Mouse (Mus musculus) stomach, postnatal 0 days (tissue): ENCODE measurements around the gene Vrtn. TPM values are rescaled to one million over a fixed set of nuclear protein-coding genes. Genes with fewer than 3 reads are reported as not detected.

Experiments
- ATAC-seq: fragments of 200-750 bp; cut with Nextera tagmentation; 2 replicates; pipeline ENCODE4 v1.8.0; 2017; ENCODE audit not compliant: low FRiP score, low TSS enrichment
- DNase-seq: peaks from one replicate; pipeline ENCODE4 v3.0.0-alpha.2; 2016; ENCODE audit warnings: low spot score
- H3K27ac ChIP-seq: fragments of 300-500 bp; sonication (generic); replicated peaks from 2 replicates; pipeline ENCODE4 v1.5.1; 2014; ENCODE audit warnings: mild to moderate bottlenecking, control low read depth
- H3K27me3 ChIP-seq: fragments of 300-500 bp; sonication (generic); 2 replicates; pipeline ENCODE4 v1.6.1; 2014; ENCODE audit warnings: low read length; ENCODE audit not compliant: control insufficient read depth, insufficient read depth
- H3K36me3 ChIP-seq: fragments of 300-500 bp; sonication (generic); 2 replicates; pipeline ENCODE4 v1.6.1; 2014; ENCODE audit warnings: low read length, mixed read lengths; ENCODE audit not compliant: control insufficient read depth, insufficient read depth
- H3K4me1 ChIP-seq: fragments of 300-500 bp; sonication (generic); replicated peaks from 2 replicates; pipeline ENCODE4 v1.6.1; 2014; ENCODE audit warnings: antibody characterized with exemption; ENCODE audit not compliant: control insufficient read depth, insufficient read depth
- H3K4me2 ChIP-seq: fragments of 300-500 bp; sonication (generic); replicated peaks from 2 replicates; pipeline ENCODE4 v1.6.1; 2014; ENCODE audit warnings: low read depth, mild to moderate bottlenecking, control low read depth, moderate library complexity
- H3K4me3 ChIP-seq: fragments of 300-500 bp; sonication (generic); 2 replicates; pipeline ENCODE4 v1.5.1; 2014; ENCODE audit warnings: low read depth, low read length, control low read depth
- H3K9ac ChIP-seq: fragments of 300-500 bp; sonication (generic); 2 replicates; pipeline ENCODE4 v1.6.1; 2014; ENCODE audit warnings: mild to moderate bottlenecking, low read length, control low read depth, mixed read lengths
- H3K9me3 ChIP-seq: fragments of 300-500 bp; sonication (generic); 2 replicates; pipeline ENCODE4 v1.6.1; 2016; ENCODE audit warnings: low read length; ENCODE audit not compliant: control insufficient read depth
- CTCF ChIP-seq: IDR thresholded peaks from 2 replicates; pipeline ENCODE4 v1.5.1; 2016; ENCODE audit warnings: antibody characterized with exemption, low read depth, mild to moderate bottlenecking, moderate library complexity
- EP300 ChIP-seq: optimal IDR thresholded peaks from 2 replicates; pipeline ENCODE3; 2016; ENCODE audit warnings: antibody characterized with exemption
- WGBS: fragments of 180-500 bp; shearing (Covaris S2); extraction: QIAGEN DNeasy Blood & Tissue Kit; methylation state at CpG from one replicate; pipeline ENCODE4 v1.1.7; 2014; 5-methylcytosine and 5-hydroxymethylcytosine counted together
- polyA plus RNA-seq: library from polyadenylated mRNA; unstranded; fragments of >200 nt; fragmentation: Nextera tagmentation; extraction: Ambion mirVana; gene quantifications from 2 replicates; pipeline ENCODE4 v1.2.1, GENCODE M21; 2015

The Vrtn gene
- polyA plus RNA-seq, 1 experiment from 2014 or later = not detected

DNA sequence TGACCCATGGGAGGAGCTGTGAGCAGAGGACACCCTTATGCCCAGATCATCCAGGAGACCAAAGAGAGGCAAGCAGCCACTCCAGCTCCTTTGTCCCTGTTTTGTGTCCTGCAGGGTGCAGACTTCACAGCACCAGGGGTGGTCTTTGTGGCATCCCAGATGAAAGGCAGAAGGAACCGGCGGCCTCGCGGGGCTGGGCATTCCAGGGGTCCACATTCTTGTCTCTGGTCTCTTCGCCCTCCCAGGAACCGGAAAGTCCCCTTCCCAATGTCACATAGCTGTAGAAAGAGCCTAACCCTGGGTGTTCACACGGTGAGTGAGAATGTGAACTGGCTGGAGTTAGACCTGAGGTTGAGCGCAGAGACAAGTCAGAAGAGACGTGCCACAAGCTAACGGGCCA, 30.8 kb downstream of the Vrtn start:
- H3K4me2 ChIP-seq = no peak overlapping the region
- H3K36me3 ChIP-seq = no peaks in the 10 kb centered on the region
- TF ChIP-seq EP300 (no peak), CTCF (no peak)
- DNase-seq = no peak
- WGBS = 13% methylated on average over 10 of the region's 10 CpGs
- H3K27me3 ChIP-seq = no peaks in the 10 kb centered on the region
- no peaks in the 10 kb centered on the region for H3K9me3 ChIP-seq
- H3K9ac ChIP-seq = no peak overlapping the region
- H3K27ac ChIP-seq = no peak overlapping the region
- H3K4me3 ChIP-seq = no peak overlapping the region
- no peak for ATAC-seq
- H3K4me1 ChIP-seq = no peaks in the 10 kb centered on the region

DNA sequence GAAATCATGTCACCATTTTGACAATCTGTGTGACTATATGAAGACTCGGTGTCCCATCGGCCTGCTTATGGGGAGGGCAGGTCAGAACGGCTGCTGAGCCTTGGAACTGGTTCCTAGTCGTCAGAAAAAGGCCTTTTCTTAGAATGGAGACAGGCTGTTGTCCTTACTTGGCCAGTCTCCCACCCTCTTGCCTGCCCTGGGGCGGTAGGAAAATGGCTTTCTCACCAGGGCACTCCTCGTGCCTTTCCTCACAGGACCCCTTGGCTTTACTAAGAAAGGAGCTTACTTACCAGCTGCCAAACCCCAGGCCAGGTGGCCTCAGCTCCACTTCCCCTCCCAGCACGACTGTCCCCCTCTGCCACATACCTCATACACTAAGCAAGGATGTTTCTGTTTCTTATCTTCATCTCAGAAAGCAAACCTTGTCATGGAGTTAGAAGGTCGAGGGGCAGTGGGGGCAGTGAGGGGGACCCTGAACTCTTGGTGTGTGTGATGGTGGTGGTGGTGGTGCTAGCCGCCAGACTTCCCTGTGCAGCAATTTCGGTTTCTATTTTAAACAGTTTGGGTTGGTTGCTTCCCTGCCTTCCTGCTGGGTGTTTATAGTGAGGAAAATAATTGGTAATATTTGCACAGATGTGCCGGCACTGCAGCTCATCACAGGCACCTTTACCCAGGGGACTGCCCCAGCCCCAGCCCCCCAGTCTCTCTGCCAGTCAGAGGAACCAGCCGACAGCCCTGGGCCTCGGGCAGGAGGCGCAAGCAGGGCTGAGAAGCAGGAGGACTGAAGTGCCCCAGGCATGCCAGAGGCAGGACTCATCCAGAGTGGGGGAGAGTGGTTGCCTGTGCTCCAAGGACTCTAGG, 34.1 kb downstream of the Vrtn start:
- Histone ChIP-seq H3K9me3 (no peaks in the 10 kb centered on the region), H3K4me1 (no peaks in the 10 kb centered on the region), H3K27me3 (no peaks in the 10 kb centered on the region), H3K9ac (no peak overlapping the region), H3K36me3 (no peaks in the 10 kb centered on the region), H3K4me2 (no peak overlapping the region), H3K4me3 (no peak overlapping the region), H3K27ac (no peak overlapping the region)
- DNase-seq = no peak
- 29% methylated on average over 14 of the region's 14 CpGs for WGBS
- no peak for ATAC-seq
- TF ChIP-seq EP300 (no peak), CTCF (no peak)

DNA sequence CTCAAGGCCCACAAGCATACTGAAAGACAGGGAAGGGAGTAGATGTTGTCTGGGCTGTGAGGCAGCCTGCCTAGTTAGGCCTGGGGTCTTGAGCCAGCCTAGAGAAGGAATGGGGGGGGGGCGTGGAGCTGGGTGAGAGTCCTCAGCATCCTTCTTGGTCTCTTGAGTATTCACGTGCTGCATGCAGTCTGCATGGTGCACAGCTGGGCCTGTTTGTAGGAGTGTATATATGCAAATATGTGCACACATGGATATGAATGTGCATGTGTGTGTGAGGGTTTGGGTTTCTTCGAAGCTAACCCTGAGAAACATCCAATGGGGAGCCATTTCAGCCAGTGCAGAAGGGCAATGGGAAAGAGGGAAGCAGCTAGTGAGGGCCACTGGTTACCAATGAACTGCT, 35.2 kb downstream of the Vrtn start:
- ATAC-seq = no peak
- 74% methylated on average over 3 of the region's 3 CpGs for WGBS
- Histone ChIP-seq H3K36me3 (no peaks in the 10 kb centered on the region), H3K9ac (no peak overlapping the region), H3K27me3 (no peaks in the 10 kb centered on the region), H3K4me1 (no peaks in the 10 kb centered on the region), H3K4me2 (no peak overlapping the region), H3K27ac (no peak overlapping the region), H3K9me3 (no peaks in the 10 kb centered on the region), H3K4me3 (no peak overlapping the region)
- no peak for DNase-seq
- no peak for TF ChIP-seq CTCF
- no peak for TF ChIP-seq EP300

DNA sequence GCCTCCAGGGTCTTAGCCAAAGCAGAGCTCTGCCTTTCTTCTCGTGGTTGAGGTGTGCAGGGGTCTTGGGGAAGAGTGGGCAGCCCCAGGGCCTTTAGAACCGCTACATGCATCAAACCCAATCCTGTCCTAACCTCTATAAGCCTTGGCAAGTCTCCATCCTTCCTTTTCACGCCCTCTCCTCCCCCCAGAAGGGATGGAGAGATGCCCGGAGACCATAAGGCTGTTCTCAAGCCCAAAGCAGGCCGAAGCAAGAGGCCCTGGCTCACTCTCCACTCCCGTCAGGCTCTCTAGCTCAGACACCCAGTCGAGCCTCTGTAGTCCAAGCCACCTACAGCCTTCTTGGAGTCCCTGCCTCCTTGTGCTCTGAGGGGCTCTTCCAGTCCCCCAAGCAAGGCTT, 43.8 kb downstream of the Vrtn start:
- Histone ChIP-seq H3K4me2 (no peak overlapping the region), H3K4me1 (no peaks in the 10 kb centered on the region), H3K9ac (no peak overlapping the region), H3K27ac (no peak overlapping the region), H3K36me3 (no peaks in the 10 kb centered on the region), H3K27me3 (no peaks in the 10 kb centered on the region), H3K4me3 (no peak overlapping the region), H3K9me3 (no peaks in the 10 kb centered on the region)
- WGBS = 58% methylated on average over 7 of the region's 7 CpGs
- no peak for DNase-seq
- no peak for ATAC-seq
- no peak for TF ChIP-seq CTCF
- TF ChIP-seq EP300 = no peak

DNA sequence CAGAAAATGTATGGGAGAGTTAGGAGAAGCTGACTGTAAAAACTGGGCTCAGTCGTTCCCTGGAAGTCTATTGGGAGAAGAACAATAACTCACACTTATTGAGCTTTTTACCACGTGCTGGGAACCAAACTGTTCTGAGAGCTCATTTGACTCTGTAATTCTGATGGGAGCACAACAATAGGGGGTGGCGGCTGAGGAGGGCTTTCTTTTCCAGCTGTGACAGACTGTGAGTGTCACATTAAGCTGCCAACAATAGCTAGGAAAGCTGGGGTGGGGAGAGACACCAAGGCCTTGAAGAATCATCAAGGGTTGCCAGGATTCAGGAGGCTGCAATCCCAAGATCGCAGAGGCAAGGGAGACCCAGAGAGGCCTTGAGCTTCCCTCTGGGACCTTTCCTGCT, 45.4 kb downstream of the Vrtn start:
- DNase-seq = no peak
- no peaks in the 10 kb centered on the region for H3K36me3 ChIP-seq
- 45% methylated on average over 4 of the region's 4 CpGs for WGBS
- H3K27ac ChIP-seq = no peak overlapping the region
- H3K9me3 ChIP-seq = no peaks in the 10 kb centered on the region
- H3K4me3 ChIP-seq = no peak overlapping the region
- no peak for TF ChIP-seq EP300
- TF ChIP-seq CTCF = no peak
- no peaks in the 10 kb centered on the region for H3K27me3 ChIP-seq
- no peaks in the 10 kb centered on the region for H3K4me1 ChIP-seq
- ATAC-seq = no peak
- no peak overlapping the region for H3K4me2 ChIP-seq
- H3K9ac ChIP-seq = no peak overlapping the region

DNA sequence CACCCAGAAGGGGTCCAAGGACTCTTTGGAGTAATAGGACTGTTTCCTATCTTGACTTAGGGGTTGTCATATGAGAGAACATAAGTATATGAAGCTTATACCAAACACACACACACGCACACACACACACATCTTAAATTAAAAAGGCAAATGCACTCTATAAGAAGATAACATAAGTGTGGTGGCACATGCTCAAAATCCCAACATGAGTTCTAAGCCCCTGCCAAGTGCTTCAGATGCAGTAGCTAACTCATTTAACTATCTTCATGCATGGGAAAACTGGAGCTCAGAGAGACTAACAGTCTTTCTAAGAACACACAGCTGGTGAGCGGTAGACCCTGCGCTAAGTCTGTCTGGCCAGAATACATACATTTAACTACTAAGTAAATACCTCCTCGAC, 46.7 kb downstream of the Vrtn start:
- 78% methylated on average over 4 of the region's 4 CpGs for whole genome bisulfite sequencing
- no peak overlapping the region for H3K4me3 ChIP-seq
- no peaks in the 10 kb centered on the region for H3K36me3 ChIP-seq
- TF ChIP-seq EP300 (no peak), CTCF (no peak)
- H3K27me3 ChIP-seq = no peaks in the 10 kb centered on the region
- H3K27ac ChIP-seq = no peak overlapping the region
- H3K9ac ChIP-seq = no peak overlapping the region
- no peak for ATAC-seq
- DNase-seq = no peak
- H3K9me3 ChIP-seq = no peaks in the 10 kb centered on the region
- no peak overlapping the region for H3K4me2 ChIP-seq
- no peaks in the 10 kb centered on the region for H3K4me1 ChIP-seq
